Mouse (Mus musculus) thymus, postnatal 0 days (tissue): ENCODE measurements around the gene Prame. TPM values are rescaled to one million over a fixed set of nuclear protein-coding genes. Genes with fewer than 3 reads are reported as not detected.
A peak's percentile ranks its signal among the peaks of the same experiment; 100 is the strongest.
"Not testable (repeated sequence)": the region's sequence is repeated elsewhere in the genome, so short reads cannot be mapped to it uniquely, and the experiment has no call there.

ENCODE experiments used
- DNase-seq: peaks from one replicate; pipeline ENCODE4 v3.0.0-alpha.2; 2015; ENCODE audit warnings: low spot score
- polyA plus RNA-seq: library from polyadenylated mRNA; unstranded; fragments of >200 nt; fragmentation: Nextera tagmentation; extraction: Ambion mirVana; gene quantifications from 2 replicates; pipeline ENCODE4 v1.2.1, GENCODE M21; 2015

Prame gene
- polyA plus RNA-seq, result not detected in 2 replicates

- no peak for DNase-seq
Measured at GRCm38 (mm10) chrX:135627605-135628004, at the start of gene Prame. Gene Prame (minus strand): TSS chrX:135627705.

- DNase-seq, result peak; percentile 25
Measured at GRCm38 (mm10) chrX:135652173-135652772, 24.8 kb upstream of the Prame start.

GRCm38 (mm10) chrX:135601298-135602029 is 26.0 kb downstream of the Prame start:
- peak; percentile 59 for DNase-seq

- DNase-seq, result no peak
Measured at GRCm38 (mm10) chrX:135598677-135599076, 28.8 kb downstream of the Prame start, which contains the start of gene Nxf7. Gene Nxf7 (minus strand): TSS chrX:135598777.

GRCm38 (mm10) chrX:135598096-135598495 is 29.4 kb downstream of the Prame start:
- no peak for DNase-seq

- no peak for DNase-seq
Measured at GRCm38 (mm10) chrX:135576412-135576811, 51.1 kb downstream of the Prame start.

- not testable (repeated sequence) for DNase-seq
Measured at GRCm38 (mm10) chrX:135574958-135575628, 52.4 kb downstream of the Prame start.

- not testable (repeated sequence) for DNase-seq
Measured at GRCm38 (mm10) chrX:135574261-135574957, 53.1 kb downstream of the Prame start.

GRCm38 (mm10) chrX:135569467-135569866 is 58.0 kb downstream of the Prame start:
- DNase-seq, result peak; percentile 41

GRCm38 (mm10) chrX:135564934-135565333 is 62.6 kb downstream of the Prame start:
- DNase-seq, result peak; percentile 50

Other genes starting within 250 kb of the Prame start
- gene Gm7903, start 193.9 kb downstream of the Prame start, polyA plus RNA-seq, result not detected in 2 replicates
- gene AV320801, start 133.1 kb downstream of the Prame start, polyA plus RNA-seq, result not detected in 2 replicates
- gene Nxf7, start 28.9 kb downstream of the Prame start, polyA plus RNA-seq, result 0.05 and 0.34 TPM in 2 replicates
- gene Tcp11x2, start 66.1 kb upstream of the Prame start, polyA plus RNA-seq, result 0.06 TPM in 1 of 2 replicates, not detected in the other
- 0.82 and 1.3 TPM in 2 replicates for gene Tmsb15a, start 97.6 kb upstream of the Prame start, polyA plus RNA-seq
- gene Armcx5, start 115.0 kb upstream of the Prame start, polyA plus RNA-seq, result 9.5 and 12.2 TPM in 2 replicates
- gene Gprasp1, start 115.0 kb upstream of the Prame start, polyA plus RNA-seq, result 18.9 and 20.8 TPM in 2 replicates
- gene Bhlhb9, start 169.9 kb upstream of the Prame start, polyA plus RNA-seq, result 55.0 and 55.1 TPM in 2 replicates
- 6.6 and 7.0 TPM in 2 replicates for gene Gprasp2, start 211.3 kb upstream of the Prame start, polyA plus RNA-seq